ENCODE assay signal across 19 mouse cellular contexts in the genomic region with DNA sequence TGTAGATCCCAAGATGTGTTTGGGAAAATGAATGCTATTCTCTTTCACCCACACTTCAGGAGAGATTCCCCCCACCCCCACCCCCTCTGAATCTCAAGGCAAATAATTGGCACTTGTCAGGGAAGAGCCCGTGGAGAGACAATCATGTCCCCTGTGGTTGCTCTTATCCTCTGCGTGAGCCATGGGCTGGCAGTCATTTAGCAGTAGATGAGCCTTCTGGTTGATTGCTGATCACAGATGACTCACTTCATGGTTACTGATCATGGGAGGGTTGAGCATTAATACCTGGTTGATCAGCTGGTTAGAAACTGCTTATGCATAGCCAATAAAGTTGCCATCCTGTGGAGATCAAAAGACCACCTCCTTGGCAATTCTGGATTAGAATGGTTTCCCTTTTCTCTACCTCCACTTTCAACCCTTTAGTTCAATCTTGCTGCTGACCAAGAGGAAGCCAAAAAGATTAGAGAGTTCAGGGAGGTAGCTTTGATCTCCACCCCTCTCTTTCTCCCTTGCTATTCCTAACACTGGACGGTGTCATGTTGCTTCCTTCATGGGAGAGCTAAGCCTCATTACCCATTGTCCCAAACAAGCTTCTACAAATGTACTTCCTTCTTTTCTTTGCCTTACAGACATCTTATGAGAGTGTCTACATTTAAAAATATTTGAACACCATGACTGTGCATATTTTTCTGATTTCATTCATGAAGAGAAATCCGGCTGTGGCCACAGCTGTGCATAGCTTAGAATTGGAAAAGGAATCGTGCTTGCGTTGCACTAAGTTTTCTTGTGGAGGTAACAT.
DNase-seq lines count a peak whose midpoint lies in the region; ATAC-seq lines count a peak whose summit lies in the region.
"Had no signal": no experiment of that assay in that cellular context is flagged by ENCODE, and none has a peak within 500 bp of the region (broad histone marks: within the 10 kb centered on the region; RNA-seq: fewer than 3 reads in every experiment).

No protein-coding gene starts in this region.

- no peak overlapping the region for H3K9ac ChIP-seq in embryonic facial prominence, embryonic 13.5 days
- no peak overlapping the region for H3K9ac ChIP-seq in kidney, embryonic 14.5 days (ENCODE audit: low read depth, low read length)
- no peak overlapping the region for H3K9ac ChIP-seq in midbrain, embryonic 14.5 days (replicated peaks; ENCODE audit: low read length)
- H3K9ac ChIP-seq in midbrain, embryonic 15.5 days: no peak overlapping the region
- H3K9ac ChIP-seq in hindbrain, embryonic 14.5 days: no peak overlapping the region
- H3K9ac ChIP-seq: embryonic facial prominence, embryonic 15.5 days; limb, embryonic 12.5 days; liver, embryonic 14.5 days had no signal

- WGBS in embryonic facial prominence, embryonic 13.5 days: 29% methylated on average over 6 of the region's 6 CpGs
- WGBS in embryonic facial prominence, embryonic 10.5 days: 42% methylated on average over 6 of the region's 6 CpGs
- 44% methylated on average over 6 of the region's 6 CpGs for WGBS in kidney, embryonic 14.5 days
- 15% methylated on average over 6 of the region's 6 CpGs for WGBS in midbrain, embryonic 14.5 days
- whole genome bisulfite sequencing in midbrain, embryonic 15.5 days: 29% methylated on average over 6 of the region's 6 CpGs
- 37% methylated on average over 6 of the region's 6 CpGs for WGBS in hindbrain, embryonic 14.5 days

- H3K27me3 ChIP-seq in embryonic facial prominence, embryonic 13.5 days: no peaks in the 10 kb centered on the region
- H3K27me3 ChIP-seq in embryonic facial prominence, embryonic 10.5 days (replicated peaks; ENCODE audit: low read depth, poor library complexity, severe bottlenecking): no peaks in the 10 kb centered on the region
- no peaks in the 10 kb centered on the region for H3K27me3 ChIP-seq in kidney, embryonic 14.5 days (ENCODE audit: control insufficient read depth, insufficient read depth, low read length)
- no peaks in the 10 kb centered on the region for H3K27me3 ChIP-seq in midbrain, embryonic 14.5 days (ENCODE audit: control insufficient read depth, insufficient read depth, low read length)
- H3K27me3 ChIP-seq in midbrain, embryonic 15.5 days (replicated peaks): no peaks in the 10 kb centered on the region
- H3K27me3 ChIP-seq in hindbrain, embryonic 14.5 days (ENCODE audit: control insufficient read depth, insufficient read depth, low read length): no peaks in the 10 kb centered on the region
- H3K27me3 ChIP-seq: CH12.LX; embryonic facial prominence, embryonic 15.5 days; limb, embryonic 12.5 days had no signal

- H3K27ac ChIP-seq in embryonic facial prominence, embryonic 13.5 days: no peak overlapping the region
- no peak overlapping the region; the same call in 1 of the 2 replicates for H3K27ac ChIP-seq in embryonic facial prominence, embryonic 10.5 days (replicated peaks)
- peak overlapping the region; percentile 51; the same call in 1 of the 2 replicates for H3K27ac ChIP-seq in kidney, embryonic 14.5 days (ENCODE audit: low read depth, low read length)
- 0 out of 2 replicates have a peak overlapping the region, but pooled peaks have one; percentile 8 for H3K27ac ChIP-seq in midbrain, embryonic 14.5 days (replicated peaks; ENCODE audit: low read depth, low read length)
- H3K27ac ChIP-seq in midbrain, embryonic 15.5 days: no peak overlapping the region
- no peak overlapping the region for H3K27ac ChIP-seq in hindbrain, embryonic 14.5 days
- H3K27ac ChIP-seq: embryonic facial prominence, embryonic 15.5 days; heart, adult 2 months; left cerebral cortex, adult 2 months; limb, embryonic 12.5 days; liver, embryonic 14.5 days had no signal

- H3K4me1 ChIP-seq in embryonic facial prominence, embryonic 13.5 days: peaks cover 46% of the 10 kb centered on the region
- H3K4me1 ChIP-seq in embryonic facial prominence, embryonic 10.5 days: peaks cover 44% of the 10 kb centered on the region
- peaks cover 26% of the 10 kb centered on the region for H3K4me1 ChIP-seq in kidney, embryonic 14.5 days (ENCODE audit: control insufficient read depth, insufficient read depth, low read length)
- H3K4me1 ChIP-seq in midbrain, embryonic 14.5 days (ENCODE audit: control insufficient read depth, insufficient read depth, low read length): peaks cover 30% of the 10 kb centered on the region
- peaks cover 15% of the 10 kb centered on the region for H3K4me1 ChIP-seq in midbrain, embryonic 15.5 days
- H3K4me1 ChIP-seq in hindbrain, embryonic 14.5 days (replicated peaks; ENCODE audit: control insufficient read depth, insufficient read depth, low read length): peaks cover 17% of the 10 kb centered on the region

- DNase-seq in embryonic facial prominence, embryonic 10.5 days (ENCODE audit: low spot score): no peak
- DNase-seq in kidney, postnatal 14 days: no peak
- no peak for DNase-seq in midbrain, embryonic 14.5 days
- DNase-seq in hindbrain, embryonic 14.5 days (ENCODE audit: low spot score): no peak
- DNase-seq in left cerebral cortex, postnatal 14 days (ENCODE audit: low spot score in 2 of 2): no peak
- DNase-seq: cerebellum, postnatal 14 days; gastrocnemius, postnatal 10 days; heart, adult 2 months; kidney, adult 9 months; spleen, adult 18-20 months; thymus, adult 18-20 months had no signal

- no peak for ATAC-seq in embryonic facial prominence, embryonic 13.5 days (ENCODE audit: insufficient number of reproducible peaks, insufficient read depth, low FRiP score, low TSS enrichment, low read depth)
- peak; percentile 70 for ATAC-seq in kidney, embryonic 14.5 days (ENCODE audit: low FRiP score, low TSS enrichment)
- ATAC-seq in midbrain, embryonic 14.5 days (ENCODE audit: low FRiP score, low TSS enrichment): no peak
- no peak for ATAC-seq in midbrain, embryonic 15.5 days (replicated peaks)
- ATAC-seq in hindbrain, embryonic 14.5 days (ENCODE audit: low FRiP score): no peak

- intact Hi-C loops in left cerebral cortex, postnatal 14 days (cut with DNase I): no loop called here

- H3K4me2 ChIP-seq in embryonic facial prominence, embryonic 13.5 days: 0 out of 2 replicates have a peak overlapping the region, but pooled peaks have one; percentile 7
- no peak overlapping the region; the same call in 1 of the 2 replicates for H3K4me2 ChIP-seq in kidney, embryonic 14.5 days (replicated peaks; ENCODE audit: low read depth, low read length)
- peak overlapping the region; percentile 28 for H3K4me2 ChIP-seq in midbrain, embryonic 14.5 days (ENCODE audit: low read length)
- no peak overlapping the region for H3K4me2 ChIP-seq in midbrain, embryonic 15.5 days
- 0 out of 2 replicates have a peak overlapping the region, but pooled peaks have one; percentile 4 for H3K4me2 ChIP-seq in hindbrain, embryonic 14.5 days (replicated peaks)
- H3K4me2 ChIP-seq: embryonic facial prominence, embryonic 15.5 days; limb, embryonic 12.5 days had no signal

- H3K9me3 ChIP-seq in embryonic facial prominence, embryonic 13.5 days: no peaks in the 10 kb centered on the region
- H3K9me3 ChIP-seq in embryonic facial prominence, embryonic 10.5 days: 0 out of 2 replicates have a peak, but pooled peaks cover 2% of the 10 kb centered on the region
- H3K9me3 ChIP-seq in kidney, embryonic 14.5 days (ENCODE audit: control insufficient read depth, low read length): no peaks in the 10 kb centered on the region
- no peaks in the 10 kb centered on the region for H3K9me3 ChIP-seq in midbrain, embryonic 14.5 days (ENCODE audit: control insufficient read depth, low read length)
- H3K9me3 ChIP-seq in midbrain, embryonic 15.5 days: no peaks in the 10 kb centered on the region
- H3K9me3 ChIP-seq in hindbrain, embryonic 14.5 days (ENCODE audit: control insufficient read depth, low read length): no peaks in the 10 kb centered on the region
- H3K9me3 ChIP-seq: embryonic facial prominence, embryonic 15.5 days; limb, embryonic 12.5 days had no signal

- H3K4me3 ChIP-seq in embryonic facial prominence, embryonic 13.5 days: no peak overlapping the region
- H3K4me3 ChIP-seq in embryonic facial prominence, embryonic 10.5 days: no peak overlapping the region
- no peak overlapping the region for H3K4me3 ChIP-seq in kidney, embryonic 14.5 days (ENCODE audit: low read length)
- H3K4me3 ChIP-seq in midbrain, embryonic 14.5 days (replicated peaks; ENCODE audit: low read depth, low read length): no peak overlapping the region
- H3K4me3 ChIP-seq in midbrain, embryonic 15.5 days: no peak overlapping the region
- no peak overlapping the region for H3K4me3 ChIP-seq in hindbrain, embryonic 14.5 days (replicated peaks; ENCODE audit: low read length)
- H3K4me3 ChIP-seq: embryonic facial prominence, embryonic 15.5 days; heart, adult 2 months; left cerebral cortex, adult 2 months; limb, embryonic 12.5 days had no signal

- peaks cover 7% of the 10 kb centered on the region; the same call in 1 of the 2 replicates for H3K36me3 ChIP-seq in embryonic facial prominence, embryonic 13.5 days
- H3K36me3 ChIP-seq in embryonic facial prominence, embryonic 10.5 days (replicated peaks): peaks cover 25% of the 10 kb centered on the region
- no peaks in the 10 kb centered on the region for H3K36me3 ChIP-seq in kidney, embryonic 14.5 days (ENCODE audit: control insufficient read depth, insufficient read depth, low read length)
- no peaks in the 10 kb centered on the region for H3K36me3 ChIP-seq in midbrain, embryonic 14.5 days (ENCODE audit: control insufficient read depth, insufficient read depth, low read length)
- no peaks in the 10 kb centered on the region for H3K36me3 ChIP-seq in midbrain, embryonic 15.5 days (replicated peaks)
- H3K36me3 ChIP-seq in hindbrain, embryonic 14.5 days (replicated peaks; ENCODE audit: control insufficient read depth, insufficient read depth): no peaks in the 10 kb centered on the region
- H3K36me3 ChIP-seq: embryonic facial prominence, embryonic 15.5 days had no signal

Comparison
In these comparisons a context has a peak if more than half of its experiments do, and no peak if none do; other contexts are left out.
1. H3K27ac ChIP-seq: peak in kidney, embryonic 14.5 days (single experiment) and midbrain, embryonic 14.5 days (single experiment); none in embryonic facial prominence, embryonic 13.5 days (single experiment), embryonic facial prominence, embryonic 10.5 days (single experiment), midbrain, embryonic 15.5 days (single experiment) and hindbrain, embryonic 14.5 days (single experiment).
2. H3K4me2 ChIP-seq: peak in embryonic facial prominence, embryonic 13.5 days (single experiment), midbrain, embryonic 14.5 days (single experiment) and hindbrain, embryonic 14.5 days (single experiment); none in kidney, embryonic 14.5 days (single experiment) and midbrain, embryonic 15.5 days (single experiment).